Mouse (Mus musculus): Measurements from ENCODE around the gene Emg1.
A peak's percentile ranks its signal among the peaks of the same experiment; 100 is the strongest.

Emg1 gene

GRCm38 (mm10) chr6:124682291-124682690, 29.7 kb downstream of the Emg1 start:
- peak; percentile 37 for DNase-seq (ENCODE audit: inconsistent ontology term)

- DNase-seq (ENCODE audit: inconsistent ontology term): no peak
These were observed 32.5 kb downstream of the Emg1 start for GRCm38 (mm10) chr6:124679486-124679885.

GRCm38 (mm10) chr6:124678769-124679168, 33.2 kb downstream of the Emg1 start:
- DNase-seq (ENCODE audit: inconsistent ontology term): no peak

- DNase-seq (ENCODE audit: inconsistent ontology term): no peak
These were observed 35.8 kb downstream of the Emg1 start for GRCm38 (mm10) chr6:124676171-124676570.

GRCm38 (mm10) chr6:124674591-124674990, 37.4 kb downstream of the Emg1 start:
- no peak for DNase-seq (ENCODE audit: inconsistent ontology term)

GRCm38 (mm10) chr6:124673619-124674018, 38.4 kb downstream of the Emg1 start:
- DNase-seq (ENCODE audit: inconsistent ontology term): no peak

GRCm38 (mm10) chr6:124672100-124672499, 39.9 kb downstream of the Emg1 start:
- no peak for DNase-seq (ENCODE audit: inconsistent ontology term)

GRCm38 (mm10) chr6:124670281-124670900, 41.6 kb downstream of the Emg1 start:
- no peak for DNase-seq (ENCODE audit: inconsistent ontology term)

GRCm38 (mm10) chr6:124669234-124669859, 42.6 kb downstream of the Emg1 start:
- DNase-seq (ENCODE audit: inconsistent ontology term): no peak

- no peak for DNase-seq (ENCODE audit: inconsistent ontology term)
These were observed 47.0 kb downstream of the Emg1 start for GRCm38 (mm10) chr6:124665011-124665410.

GRCm38 (mm10) chr6:124664256-124664655, 47.7 kb downstream of the Emg1 start:
- no peak for DNase-seq (ENCODE audit: inconsistent ontology term)

GRCm38 (mm10) chr6:124663424-124663795, 48.6 kb downstream of the Emg1 start:
- no peak for DNase-seq (ENCODE audit: inconsistent ontology term)

GRCm38 (mm10) chr6:124662477-124663423, 49.2 kb downstream of the Emg1 start, which contains the start of gene Lpcat3:
Lpcat3 (plus strand) TSS chr6:124663027.
- peak; percentile 100 for DNase-seq (ENCODE audit: inconsistent ontology term)

- no peak for DNase-seq (ENCODE audit: inconsistent ontology term)
These were observed 50.0 kb downstream of the Emg1 start for GRCm38 (mm10) chr6:124661995-124662394.

- no peak for DNase-seq (ENCODE audit: inconsistent ontology term)
These were observed 50.7 kb downstream of the Emg1 start for GRCm38 (mm10) chr6:124661156-124661806.

GRCm38 (mm10) chr6:124658067-124658466, 53.9 kb downstream of the Emg1 start:
- no peak for DNase-seq (ENCODE audit: inconsistent ontology term)

GRCm38 (mm10) chr6:124655893-124656292, 56.1 kb downstream of the Emg1 start:
- no peak for DNase-seq (ENCODE audit: inconsistent ontology term)
